Mouse (Mus musculus): ENCODE measurements at regions not wholly inside any gene's neighbourhood (a gene's known extent, or its start where the extent isn't known, plus 50 kb on each side); places are given as distances from the start of the nearest gene placed in this dataset.
A peak's percentile ranks its signal among the peaks of the same experiment; 100 is the strongest.

DNA sequence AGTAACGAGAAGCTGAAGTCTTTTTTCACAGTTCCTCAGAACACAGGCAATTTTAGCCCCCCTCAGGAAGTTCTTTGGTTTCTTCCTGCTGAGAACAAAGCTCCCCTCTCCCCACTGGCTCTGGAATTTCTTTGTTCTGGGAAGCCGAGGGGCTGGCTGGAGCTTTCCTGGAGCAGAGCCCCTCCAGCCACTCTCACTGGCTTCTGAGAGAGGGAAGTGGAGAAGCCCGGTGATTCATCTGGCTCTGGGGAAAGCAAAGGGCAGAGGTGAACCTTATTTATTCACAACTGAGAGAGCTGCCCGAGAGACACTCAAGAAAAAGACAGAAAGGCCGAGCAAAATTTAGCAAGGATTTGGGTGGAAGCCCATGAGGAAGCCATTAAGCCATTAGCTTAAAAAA is 63.9 kb downstream of the Ddx3x start:
- DNase-seq (ENCODE audit: inconsistent ontology term), result peak; percentile 79

DNA sequence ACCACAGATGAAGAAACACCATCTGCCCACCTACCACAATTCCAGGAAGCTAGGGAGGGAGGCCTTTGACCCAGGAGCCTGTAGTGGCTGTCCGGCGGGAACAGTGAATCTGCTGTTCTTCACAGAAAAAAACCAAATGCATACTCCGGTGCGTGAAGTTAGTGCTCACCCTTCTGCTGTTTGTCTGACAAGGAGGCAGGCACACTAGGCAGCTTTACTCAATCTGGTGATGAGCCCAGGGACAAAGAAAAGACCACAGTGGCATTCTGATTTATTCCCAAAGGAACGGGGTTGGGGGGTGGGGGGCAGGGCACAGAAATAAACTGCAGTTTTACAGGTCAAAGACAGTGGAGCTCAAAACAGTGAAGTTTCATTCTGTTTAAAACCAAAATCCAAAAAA is 64.4 kb downstream of the Ddx3x start:
- DNase-seq (ENCODE audit: inconsistent ontology term), result peak; percentile 39

DNA sequence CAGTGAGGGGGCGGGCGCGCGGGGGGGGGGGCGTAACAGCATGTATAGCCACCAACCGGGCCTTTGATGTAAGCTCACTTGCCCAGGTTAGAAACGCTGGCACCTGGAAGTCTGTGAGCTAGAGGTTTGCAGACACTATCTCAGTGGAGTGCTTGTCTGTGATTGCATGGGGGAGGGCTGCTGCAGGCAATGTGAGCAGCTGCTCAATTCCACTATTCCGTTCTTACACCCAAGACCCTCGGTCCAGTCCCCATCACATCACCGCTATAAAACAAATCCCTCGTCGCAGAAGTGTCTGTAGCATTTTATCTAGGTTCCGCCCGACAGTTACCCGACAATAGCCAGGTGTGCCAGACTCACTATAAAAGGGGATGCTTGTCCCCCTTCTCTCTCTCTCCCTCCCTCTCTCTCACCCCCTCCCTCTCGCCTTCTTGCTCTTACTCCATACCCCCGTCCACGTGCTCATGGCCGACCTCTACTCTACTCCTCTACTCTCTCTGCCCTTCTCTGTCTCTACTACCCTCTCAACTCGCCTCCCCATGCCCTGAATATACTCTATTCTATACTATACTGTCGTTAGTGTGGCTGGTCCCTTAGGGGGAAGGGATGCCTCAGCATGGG is 65.4 kb downstream of the Ddx3x start:
- DNase-seq (ENCODE audit: inconsistent ontology term), result no peak

DNA sequence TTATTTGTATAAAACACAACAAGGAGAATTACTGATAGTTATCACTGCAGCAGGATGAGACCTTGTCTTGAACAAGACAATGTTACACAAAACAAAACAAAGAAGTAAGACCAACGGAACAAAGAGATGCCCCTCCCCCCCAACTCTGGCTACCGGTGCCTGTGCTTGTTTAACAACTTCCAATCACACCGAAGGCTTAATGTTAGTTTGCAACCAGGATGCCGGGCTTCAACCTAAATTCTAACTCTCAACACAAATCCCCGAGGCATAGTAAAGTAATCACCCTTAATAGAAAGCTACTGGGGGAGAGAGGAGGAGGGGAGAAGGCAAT is 65.9 kb downstream of the Ddx3x start:
- DNase-seq (ENCODE audit: inconsistent ontology term), result no peak

DNA sequence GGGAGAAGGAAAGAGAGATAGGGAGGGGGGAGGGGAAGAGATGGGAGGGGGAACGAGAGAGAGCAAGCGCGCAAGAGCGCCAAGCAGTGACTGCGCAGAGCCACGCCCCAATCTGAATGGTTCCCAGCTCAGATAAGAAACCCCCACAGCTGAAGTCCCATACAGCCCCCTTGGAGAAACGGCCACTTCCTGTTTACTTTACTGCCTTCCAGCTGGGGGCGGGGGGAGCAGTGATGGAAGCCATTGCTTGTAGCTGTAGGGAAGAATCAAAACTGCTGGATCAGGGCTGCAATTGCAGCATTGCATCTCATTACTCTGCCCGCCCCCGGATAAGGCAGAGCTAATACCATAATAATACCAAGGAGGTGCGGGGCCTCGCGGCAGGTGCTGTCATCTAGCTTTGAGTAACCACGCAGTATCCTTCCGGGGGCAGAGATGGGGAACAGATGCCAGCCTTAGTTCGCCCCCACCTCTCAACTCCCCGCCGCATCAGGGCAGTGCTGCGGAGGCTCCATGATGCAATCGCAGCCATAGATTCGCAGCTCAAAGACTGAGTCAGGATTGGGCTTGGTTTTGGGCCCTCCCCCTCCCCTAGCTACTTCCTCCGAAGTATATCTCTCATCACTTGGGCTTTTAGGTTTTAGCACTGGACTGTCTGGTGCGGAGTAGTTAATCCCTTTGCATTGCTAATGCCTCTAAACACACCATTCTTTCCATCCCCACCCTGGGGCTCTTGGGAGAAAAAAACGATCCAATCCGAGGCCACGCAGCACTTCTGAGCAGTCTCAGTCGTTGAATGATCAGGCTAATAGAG is 66.5 kb downstream of the Ddx3x start:
- DNase-seq (ENCODE audit: inconsistent ontology term), result peak; percentile 67

DNA sequence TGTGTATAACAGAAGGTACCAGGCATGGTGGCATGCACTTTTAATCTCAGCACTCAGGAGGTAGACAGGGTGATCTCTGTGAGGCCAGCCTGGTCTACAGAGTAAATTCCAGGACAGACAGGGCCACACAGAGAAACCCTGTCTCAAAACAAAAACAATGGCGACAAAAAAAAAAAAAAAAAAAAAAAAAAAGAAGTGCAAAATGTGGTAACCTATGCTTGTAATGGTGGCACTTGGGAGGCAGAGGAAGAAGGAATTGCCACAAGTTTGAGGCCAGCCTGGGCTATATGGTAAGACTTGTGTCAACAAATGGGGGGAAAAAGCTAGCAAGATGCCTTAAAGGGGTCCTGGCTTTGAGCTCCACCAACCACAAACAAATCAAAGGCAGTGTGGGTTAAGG is 67.6 kb downstream of the Ddx3x start:
- DNase-seq (ENCODE audit: inconsistent ontology term), result no peak

DNA sequence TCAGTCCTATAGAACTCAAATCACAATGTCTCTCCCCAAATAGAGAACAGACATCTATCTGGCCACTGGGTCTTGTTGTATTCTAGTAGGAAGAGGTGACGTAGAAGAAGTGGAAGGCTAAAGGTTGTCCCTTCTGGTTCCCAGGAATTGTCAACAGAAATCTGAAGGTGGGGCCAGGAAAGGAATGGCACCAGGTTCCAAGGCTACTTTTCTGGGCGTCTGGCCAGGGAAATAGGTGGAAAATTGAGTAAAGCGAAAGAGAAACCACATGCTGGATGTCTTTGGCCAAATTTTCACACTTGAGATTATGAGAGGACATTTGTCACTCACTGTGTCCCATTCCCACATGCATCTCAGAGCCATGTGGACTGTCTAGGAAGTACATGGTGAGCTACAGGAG is 69.7 kb downstream of the Ddx3x start:
- no peak for DNase-seq (ENCODE audit: inconsistent ontology term)

DNA sequence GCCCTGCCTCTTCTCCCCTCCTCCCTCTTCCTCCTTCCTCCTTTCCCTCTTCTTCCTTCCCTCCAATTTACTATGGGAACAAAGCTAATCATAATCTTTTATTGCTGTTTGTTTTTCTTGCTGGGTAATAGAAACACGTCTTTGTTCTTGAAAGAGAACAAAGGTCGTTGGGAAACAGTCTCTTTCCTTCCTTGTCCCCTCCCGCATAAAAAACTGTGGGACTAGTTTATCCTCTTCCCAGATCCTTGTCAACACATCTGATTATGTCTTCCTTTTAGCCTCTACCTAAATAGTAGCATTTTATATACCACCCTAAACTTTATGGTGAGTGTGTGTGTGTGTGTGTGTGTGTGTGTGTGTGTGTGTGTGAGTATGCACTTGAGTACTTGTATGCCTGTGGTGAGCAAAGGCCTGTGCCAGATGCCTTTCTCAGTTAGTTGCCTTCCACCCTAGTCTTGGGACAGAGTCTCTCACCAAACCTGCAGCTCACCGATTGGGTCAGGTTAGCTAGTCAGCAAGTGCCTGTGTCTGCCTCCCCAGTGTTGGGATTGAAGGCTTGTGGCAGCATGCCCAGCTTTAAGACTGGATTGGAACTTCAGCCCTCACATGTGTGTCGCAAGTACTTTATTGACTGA is 76.5 kb downstream of the Ddx3x start:
- no peak for DNase-seq (ENCODE audit: inconsistent ontology term)

DNA sequence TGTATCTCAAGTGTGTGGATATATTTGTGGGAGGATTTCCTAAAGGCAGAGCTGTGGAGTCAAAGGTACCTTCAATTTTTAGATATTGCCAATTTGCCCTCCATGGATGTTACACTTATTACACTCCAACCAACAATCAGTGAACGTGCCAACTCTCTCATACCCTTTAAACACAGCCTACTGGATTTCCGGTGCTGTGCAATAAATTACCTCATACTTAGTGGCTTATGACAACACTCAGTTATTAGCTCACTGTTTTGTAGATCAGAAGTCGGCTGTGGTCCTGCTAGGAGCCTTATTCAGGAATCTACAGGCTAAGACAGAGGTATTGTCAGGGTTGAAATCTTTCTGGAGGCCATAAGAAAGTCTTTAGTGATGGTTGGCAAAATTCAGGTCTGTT is 77.2 kb downstream of the Ddx3x start:
- DNase-seq (ENCODE audit: inconsistent ontology term), result no peak

DNA sequence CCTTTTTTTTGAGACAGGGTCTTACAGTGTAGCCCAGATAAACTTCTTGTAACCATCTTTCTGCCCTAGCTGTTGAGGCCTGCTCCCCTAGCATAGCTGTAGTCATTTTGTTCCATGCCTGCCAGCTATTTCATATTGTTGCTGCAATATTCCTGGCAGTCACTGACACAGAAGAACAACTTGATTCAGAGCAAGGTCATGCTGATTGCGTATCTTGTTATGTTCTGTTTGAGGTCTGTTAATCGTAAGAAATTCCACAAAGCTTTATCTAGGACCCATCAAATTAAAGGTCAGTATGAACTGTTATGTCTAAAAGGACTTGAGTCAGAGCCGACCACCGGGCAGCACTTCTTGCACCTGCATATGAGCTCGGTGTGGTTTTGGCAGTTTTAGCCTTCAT is 79.7 kb downstream of the Ddx3x start:
- no peak for DNase-seq (ENCODE audit: inconsistent ontology term)

DNA sequence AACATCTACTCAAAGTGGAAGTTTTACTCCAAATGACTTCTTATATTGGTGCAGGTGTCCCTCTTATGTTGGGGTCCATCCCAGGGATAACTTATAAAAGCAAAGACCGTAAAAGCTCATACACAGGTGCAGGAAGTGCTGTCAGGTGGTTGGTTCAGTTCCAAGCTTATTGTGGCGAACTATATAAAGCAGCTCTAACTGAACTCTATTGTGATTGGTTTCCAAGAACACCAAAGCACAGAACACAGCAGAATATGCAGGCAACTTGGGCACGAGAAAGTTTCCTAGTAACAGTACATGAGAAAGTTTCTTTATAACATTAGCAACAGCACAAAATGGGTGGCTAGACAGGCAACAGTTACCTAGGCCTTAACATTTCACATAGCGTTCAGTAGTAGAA is 89.5 kb downstream of the Ddx3x start:
- no peak for DNase-seq (ENCODE audit: inconsistent ontology term)

DNA sequence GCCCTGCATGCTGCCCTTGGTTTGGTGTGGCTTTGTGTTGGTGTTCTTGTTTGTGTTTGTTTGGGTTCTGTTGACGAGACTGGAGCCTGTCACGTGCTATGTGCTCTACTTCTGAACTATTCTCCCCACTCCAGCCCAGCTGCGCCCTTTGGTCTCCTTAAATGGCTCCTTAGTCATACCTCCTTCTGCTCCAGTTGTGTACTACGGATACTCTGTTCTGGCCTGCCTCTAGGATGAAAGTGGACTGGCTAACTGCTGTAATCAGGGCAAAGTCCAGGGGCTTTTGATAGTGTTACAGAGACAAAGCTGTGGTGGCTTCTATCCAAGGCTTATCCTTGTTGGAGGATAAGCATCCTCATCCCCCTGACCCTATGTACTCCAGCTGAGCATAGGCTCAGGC is 92.0 kb downstream of the Ddx3x start:
- DNase-seq (ENCODE audit: inconsistent ontology term), result no peak

DNA sequence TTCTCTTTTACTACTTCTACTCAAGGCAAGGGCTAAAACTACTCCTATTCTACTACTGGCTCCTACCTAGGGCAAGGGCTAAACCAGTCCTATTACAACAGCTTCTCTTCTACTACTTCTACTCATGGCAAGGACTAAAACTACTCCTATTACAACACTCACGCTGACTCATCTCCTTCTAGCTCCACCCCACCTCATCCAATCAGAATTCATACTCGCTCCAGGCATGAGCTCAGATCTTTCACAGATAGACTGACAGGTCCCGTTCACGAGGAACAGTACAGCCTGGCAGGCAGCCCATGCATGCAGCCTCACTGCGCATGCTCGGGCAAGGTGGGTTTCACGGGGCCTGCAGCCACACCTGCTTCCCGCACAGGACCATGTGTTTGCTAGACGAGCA is 79.6 kb upstream of the Nyx start:
- DNase-seq (ENCODE audit: inconsistent ontology term), result no peak

DNA sequence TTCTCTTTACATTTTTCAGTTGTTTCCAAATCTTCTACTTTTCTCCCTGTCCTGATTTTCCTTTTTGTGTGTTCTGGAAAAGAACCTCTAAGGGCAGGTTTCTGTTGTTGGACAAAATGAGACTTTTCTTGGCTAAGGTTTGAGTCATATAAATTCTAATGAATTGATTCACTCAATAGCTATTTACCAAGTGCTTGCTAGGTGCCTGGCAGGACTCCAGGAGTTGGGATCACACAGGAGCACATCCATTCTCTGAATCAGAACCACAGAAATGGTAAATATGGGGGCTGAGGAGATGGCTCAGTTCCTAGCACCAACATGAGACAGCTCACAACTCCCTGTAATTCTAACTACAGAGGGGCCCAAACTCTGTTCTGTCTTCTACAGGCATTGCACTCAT is 67.4 kb upstream of the Nyx start:
- DNase-seq (ENCODE audit: inconsistent ontology term), result peak; percentile 83

DNA sequence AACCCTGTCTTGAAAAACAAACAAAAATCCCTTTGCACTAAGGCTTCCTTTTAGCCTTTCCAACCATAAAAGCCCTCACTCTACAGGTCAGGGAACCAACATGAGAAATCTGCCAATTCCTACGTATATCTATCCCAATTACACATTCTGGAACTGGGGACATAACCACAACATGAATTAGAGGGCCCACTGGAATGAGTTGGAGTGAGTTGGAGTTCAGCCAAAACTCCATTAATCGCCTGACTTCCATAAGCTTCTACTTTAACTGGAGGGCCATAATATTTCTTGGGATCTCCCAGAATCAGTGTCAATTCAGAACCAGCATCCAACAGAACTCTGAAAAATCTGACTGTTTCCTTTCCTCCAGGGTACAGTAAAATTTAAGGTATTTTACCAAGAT is 53.2 kb upstream of the Nyx start:
- no peak for DNase-seq (ENCODE audit: inconsistent ontology term)

DNA sequence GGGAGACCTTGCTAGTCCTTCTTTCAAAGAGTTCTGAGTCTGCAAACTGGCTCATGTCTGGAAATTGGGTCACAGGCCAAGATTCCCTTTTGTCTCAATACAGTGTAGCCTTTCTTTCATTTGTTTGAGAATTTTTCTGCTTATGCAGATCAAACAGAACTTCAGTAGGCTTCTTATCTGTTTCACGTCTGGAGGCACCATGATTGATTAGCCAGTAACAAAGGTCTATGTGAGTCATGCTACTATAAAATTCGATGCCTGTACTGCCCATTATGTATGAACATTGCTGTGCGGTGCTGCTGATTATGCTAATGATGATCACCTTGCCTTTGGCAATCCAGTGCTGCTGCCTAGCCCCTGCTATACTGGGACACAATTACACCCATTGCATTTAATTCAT is 52.8 kb upstream of the Nyx start:
- peak; percentile 86 for DNase-seq (ENCODE audit: inconsistent ontology term)
